Mouse (Mus musculus) v-Abl transformed pro-B cells (cell line): Measurements from ENCODE around the gene Gramd1c.

Experiments
- in situ Hi-C, 2 experiments: fragments of 400-800 bp; cut with MboI; formaldehyde crosslinking; loops; one replicate each; pipeline ENCODE4 v1.15.1; 2025; ENCODE audit not compliant: unreplicated experiment in 2 of 2

Gene Gramd1c

DNA sequence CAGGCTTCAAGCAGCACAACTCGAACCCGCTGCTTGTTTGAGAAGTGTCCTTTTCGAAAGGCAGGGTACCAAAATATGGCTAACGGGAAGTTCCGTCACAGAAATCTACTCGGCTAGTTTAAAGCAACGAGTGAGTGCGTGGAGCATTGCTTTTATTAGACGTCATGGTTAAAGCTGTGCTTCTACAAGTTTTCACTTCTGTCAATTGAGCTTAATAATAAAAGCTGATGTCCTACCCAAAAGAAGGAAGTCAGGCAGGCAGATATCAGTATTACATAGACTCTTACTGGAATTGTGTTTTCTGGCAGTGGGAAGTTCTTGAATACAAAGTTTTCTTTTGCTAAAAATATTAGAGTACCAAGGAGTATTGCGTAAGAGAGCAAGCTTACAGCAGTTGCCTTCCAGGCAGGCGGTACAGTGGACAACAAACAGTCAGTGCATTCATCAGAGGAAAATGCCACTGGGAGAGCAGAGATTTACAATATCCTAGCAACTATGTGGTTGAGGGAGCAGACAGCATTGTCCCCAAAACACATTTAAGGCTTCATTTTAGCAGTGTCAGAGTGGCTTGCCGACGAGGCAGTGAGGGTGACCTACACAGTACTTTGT, 97.3 kb downstream of the Gramd1c start:
- in situ Hi-C loops: no loop called here

- in situ Hi-C loops: no loop called here
Observed at GRCm38 (mm10) chr16:43963780-43964179, 99.4 kb downstream of the Gramd1c start.

GRCm38 (mm10) chr16:43963291-43963690, 99.9 kb downstream of the Gramd1c start:
- in situ Hi-C loops: no loop called here

DNA sequence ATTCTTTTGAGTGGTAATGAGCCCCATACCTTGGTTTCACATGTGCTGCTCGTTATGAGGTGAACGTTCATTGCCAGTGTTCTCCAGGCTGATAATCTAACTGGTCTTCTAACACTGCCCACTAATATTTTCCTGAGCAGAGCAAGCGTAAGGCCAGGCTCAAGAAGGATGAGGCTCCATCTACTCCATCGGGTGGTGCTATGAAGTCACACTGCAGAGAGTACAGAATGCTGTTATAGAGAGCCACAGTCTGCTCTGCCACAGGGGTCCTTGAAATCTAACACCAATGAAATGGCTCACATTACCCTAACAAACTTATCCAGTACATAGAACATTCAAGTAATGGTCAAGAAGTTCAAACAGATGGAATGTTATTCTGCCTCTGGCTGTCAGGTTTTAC, 105.1 kb downstream of the Gramd1c start:
- in situ Hi-C loops: no loop called here

DNA sequence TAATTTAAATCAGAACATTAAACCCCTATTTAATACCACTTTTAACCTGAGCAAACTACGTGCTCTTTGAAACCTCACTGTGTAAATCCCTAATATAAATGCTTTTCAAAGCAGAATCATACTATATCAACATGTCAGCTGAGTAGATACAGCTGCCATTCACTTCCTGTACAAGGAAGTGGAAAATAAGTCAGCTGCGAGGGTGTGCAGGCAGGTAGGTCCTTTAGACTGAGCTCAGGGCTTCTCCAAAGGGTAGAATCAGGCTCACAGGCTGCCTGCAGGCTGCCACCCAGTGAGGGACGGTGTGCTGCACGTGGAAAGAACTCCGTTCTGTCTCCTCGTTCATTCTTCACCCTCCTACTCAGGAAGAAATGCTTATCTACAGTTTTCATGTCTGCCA, 108.2 kb downstream of the Gramd1c start:
- in situ Hi-C loops: no loop called here

DNA sequence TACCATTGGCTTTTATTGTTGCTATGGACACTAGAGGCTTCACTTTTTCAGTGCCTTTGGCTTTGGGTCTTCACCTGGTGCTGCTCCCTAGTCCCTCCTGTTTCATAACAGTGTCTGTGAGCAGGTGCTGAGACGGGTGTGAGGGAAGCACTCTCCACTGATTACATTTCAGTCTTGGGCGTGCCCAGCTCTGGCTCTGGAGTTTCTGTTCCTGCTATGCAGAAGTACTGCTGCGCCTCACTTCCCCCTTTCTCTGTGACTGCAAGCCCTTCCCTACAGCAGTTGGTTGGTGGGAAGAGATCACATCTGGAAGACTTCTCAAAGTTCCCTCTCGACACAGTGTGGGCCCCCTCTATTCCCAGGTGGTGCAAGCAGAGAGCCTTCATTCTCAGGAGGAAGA, 111.6 kb downstream of the Gramd1c start:
- in situ Hi-C loops: no loop called here

GRCm38 (mm10) chr16:43945869-43946268, 117.3 kb downstream of the Gramd1c start:
- in situ Hi-C loops: no loop called here

DNA sequence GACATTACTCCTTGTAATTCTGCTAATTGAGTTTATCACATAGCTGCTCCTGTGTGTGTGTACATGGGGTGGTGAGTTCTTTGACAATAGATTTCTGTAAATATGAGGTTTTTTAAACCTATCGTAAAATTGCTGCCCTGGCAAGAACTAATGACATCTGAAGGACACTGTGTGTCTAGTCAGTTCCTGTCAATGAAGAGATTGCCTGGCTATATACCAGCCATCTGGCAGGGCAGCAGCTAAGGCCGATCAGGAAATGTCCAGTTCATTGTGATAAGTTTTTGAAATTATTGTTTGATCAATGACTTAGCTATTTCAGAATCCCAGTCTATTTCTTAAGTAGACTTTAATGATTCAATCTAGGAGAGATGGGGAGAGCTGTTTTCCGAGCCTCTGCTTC, 117.8 kb downstream of the Gramd1c start:
- in situ Hi-C loops: no loop called here

DNA sequence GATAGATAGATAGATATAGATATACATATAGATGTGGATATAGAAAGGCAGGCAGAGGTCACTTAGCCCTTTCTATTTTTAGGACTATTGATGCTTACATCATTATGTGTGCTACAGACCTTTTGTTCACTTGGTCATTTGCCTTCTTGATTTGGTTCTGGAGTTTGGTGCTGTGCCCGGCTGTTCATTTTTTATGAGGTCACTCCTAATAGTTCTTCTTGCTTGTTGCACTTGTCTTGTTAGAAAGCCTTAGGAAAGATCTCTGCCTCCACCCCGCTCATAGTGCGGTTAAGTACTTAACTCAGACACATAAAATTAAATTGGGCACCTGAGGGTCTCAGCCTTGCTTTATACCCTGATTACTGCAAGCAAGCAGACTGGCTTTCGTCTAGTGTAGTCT, 122.3 kb downstream of the Gramd1c start:
- in situ Hi-C loops: no loop called here

DNA sequence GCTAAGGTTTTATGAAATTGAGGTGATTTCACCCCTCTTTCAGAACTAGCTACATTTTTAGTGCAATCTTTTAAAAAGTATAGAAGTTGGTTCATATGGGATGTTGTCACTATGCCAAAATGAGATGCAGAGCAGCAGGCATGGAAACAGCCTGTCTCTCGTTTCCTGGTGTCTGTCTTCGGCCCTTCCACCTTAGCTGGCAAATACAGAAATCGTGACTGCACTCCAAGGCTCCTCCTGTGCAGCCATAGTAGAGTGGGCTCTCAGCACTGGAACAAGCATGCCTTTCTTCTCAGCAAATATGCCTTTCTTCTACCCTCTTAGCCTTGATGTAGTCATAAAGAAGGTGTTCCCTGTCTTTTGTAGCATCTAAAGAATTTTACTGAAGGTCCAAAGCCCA, 127.3 kb downstream of the Gramd1c start:
- in situ Hi-C loops: no loop called here

DNA sequence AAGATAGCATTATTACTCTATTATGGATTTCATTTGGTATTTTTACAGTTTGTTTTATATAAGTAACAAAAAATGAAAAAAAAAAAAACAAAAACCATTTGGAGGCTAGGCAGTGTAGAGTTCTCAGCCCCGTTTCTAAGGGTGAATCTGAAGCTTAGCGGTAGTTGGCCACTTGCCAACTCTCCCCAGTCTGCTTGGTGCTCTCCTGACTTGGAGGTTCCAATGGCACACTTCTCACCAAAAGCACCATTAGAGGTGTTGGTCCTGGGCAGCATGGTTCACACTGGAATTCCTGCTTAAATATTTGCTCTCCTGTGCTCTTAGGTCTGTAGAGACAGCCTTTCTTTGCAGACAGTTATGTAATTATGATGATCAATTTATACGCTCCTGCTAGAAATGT, 127.8 kb downstream of the Gramd1c start:
- in situ Hi-C loops: no loop called here

- in situ Hi-C loops: no loop called here
Observed at GRCm38 (mm10) chr16:43934856-43935255, 128.3 kb downstream of the Gramd1c start.

GRCm38 (mm10) chr16:43933041-43933440, 130.1 kb downstream of the Gramd1c start:
- in situ Hi-C loops: no loop called here

GRCm38 (mm10) chr16:43932319-43932718, 130.8 kb downstream of the Gramd1c start:
- in situ Hi-C loops: no loop called here

GRCm38 (mm10) chr16:43931502-43931901, 131.6 kb downstream of the Gramd1c start:
- in situ Hi-C loops: no loop called here

GRCm38 (mm10) chr16:43930577-43930976, 132.6 kb downstream of the Gramd1c start:
- in situ Hi-C loops: no loop called here
